Mouse (Mus musculus) limb, embryonic 12.5 days (tissue): ENCODE measurements at regions not wholly inside any gene's neighbourhood (a gene's known extent, or its start where the extent isn't known, plus 50 kb on each side); places are given as distances from the start of the nearest gene placed in this dataset.
A peak's percentile ranks its signal among the peaks of the same experiment; 100 is the strongest.

Experiments
- ATAC-seq: fragments of 200-750 bp; cut with Nextera tagmentation; 2 replicates; pipeline ENCODE4 v1.8.0; 2017; ENCODE audit warnings: low read depth, moderate TSS enrichment; ENCODE audit not compliant: insufficient number of reproducible peaks, insufficient read depth, low FRiP score, low TSS enrichment
- H3K27ac ChIP-seq: fragments of 300-500 bp; sonication (generic); 2 replicates; pipeline ENCODE4 v1.5.1; 2016; ENCODE audit warnings: mild to moderate bottlenecking, moderate library complexity
- H3K27me3 ChIP-seq: fragments of 300-500 bp; sonication (generic); 2 replicates; pipeline ENCODE4 v1.6.1; 2016; ENCODE audit warnings: mild to moderate bottlenecking, moderate library complexity
- H3K36me3 ChIP-seq: fragments of 300-500 bp; sonication (generic); 2 replicates; pipeline ENCODE4 v1.6.1; 2016; ENCODE audit warnings: mild to moderate bottlenecking, moderate library complexity
- H3K4me1 ChIP-seq: fragments of 300-500 bp; sonication (generic); replicated peaks from 2 replicates; pipeline ENCODE4 v1.6.1; 2016
- H3K4me2 ChIP-seq: fragments of 300-500 bp; sonication (generic); 2 replicates; pipeline ENCODE4 v1.6.1; 2016; ENCODE audit warnings: mild to moderate bottlenecking, moderate library complexity
- H3K4me3 ChIP-seq: fragments of 300-500 bp; sonication (generic); replicated peaks from 2 replicates; pipeline ENCODE4 v1.5.1; 2016; ENCODE audit warnings: mild to moderate bottlenecking
- H3K9ac ChIP-seq: fragments of 300-500 bp; sonication (generic); replicated peaks from 2 replicates; pipeline ENCODE4 v1.6.1; 2016; ENCODE audit warnings: mild to moderate bottlenecking, moderate library complexity
- H3K9me3 ChIP-seq: fragments of 300-500 bp; sonication (generic); 2 replicates; pipeline ENCODE4 v1.6.1; 2016; ENCODE audit warnings: mild to moderate bottlenecking, moderate library complexity
- WGBS: fragments of 180-500 bp; shearing (Covaris S2); methylation state at CpG from one replicate; pipeline ENCODE4 v1.1.7; 2016; 5-methylcytosine and 5-hydroxymethylcytosine counted together

DNA sequence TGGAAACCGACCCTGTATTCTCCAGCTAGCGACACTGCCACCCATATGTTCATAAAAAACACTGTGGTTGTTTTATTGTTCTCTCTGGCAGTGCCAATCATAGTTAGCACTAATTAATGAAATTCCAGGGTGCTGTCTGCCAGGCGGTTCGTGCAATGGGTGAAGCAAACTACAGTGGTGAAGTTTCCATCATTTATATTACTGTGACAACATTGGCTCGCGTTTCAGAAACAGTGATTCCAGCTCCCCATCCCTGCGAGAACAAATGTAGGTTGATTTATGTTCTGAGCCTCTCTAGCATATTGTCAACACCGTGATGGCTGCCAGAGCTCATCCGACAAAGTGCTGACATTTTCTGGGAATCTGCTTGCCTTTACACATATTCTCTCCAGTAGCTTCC lies 480.7 kb upstream of the Igfbp7 start:
- H3K4me1 ChIP-seq = no peaks in the 10 kb centered on the region
- H3K4me2 ChIP-seq = no peak overlapping the region

DNA sequence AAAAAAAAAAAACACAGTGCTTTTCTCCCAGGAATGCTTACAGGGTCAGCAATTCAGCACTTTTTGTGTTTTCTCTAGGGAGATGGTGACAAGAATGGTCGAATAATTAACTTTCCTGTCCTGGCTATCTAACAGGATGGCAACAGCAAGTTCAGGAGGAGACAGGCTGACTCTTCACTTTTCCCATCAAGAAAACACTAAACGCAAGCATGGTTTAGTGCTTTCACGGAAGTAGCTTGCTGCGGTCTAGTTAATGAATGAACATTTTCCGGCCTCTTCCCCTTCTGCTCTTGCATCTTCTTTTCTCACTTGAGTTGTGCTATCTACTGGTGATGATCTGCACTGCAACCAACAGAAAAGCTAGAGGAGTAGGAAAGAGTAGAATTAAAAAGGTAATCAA lies 463.6 kb upstream of the Igfbp7 start:
- no peak overlapping the region for H3K4me3 ChIP-seq
- H3K4me2 ChIP-seq = no peak overlapping the region
- 85% methylated on average over 5 of the region's 5 CpGs for WGBS
- ATAC-seq = no peak
- no peak overlapping the region for H3K27ac ChIP-seq
- no peaks in the 10 kb centered on the region for H3K9me3 ChIP-seq
- no peaks in the 10 kb centered on the region for H3K27me3 ChIP-seq
- no peaks in the 10 kb centered on the region for H3K4me1 ChIP-seq
- H3K9ac ChIP-seq = no peak overlapping the region
- H3K36me3 ChIP-seq = no peaks in the 10 kb centered on the region

More for the DNA sequence above, 480.7 kb upstream of the Igfbp7 start:
- no peak overlapping the region for H3K4me3 ChIP-seq
- H3K9ac ChIP-seq = no peak overlapping the region
- H3K9me3 ChIP-seq = no peaks in the 10 kb centered on the region
- H3K27me3 ChIP-seq = no peaks in the 10 kb centered on the region
- H3K27ac ChIP-seq = no peak overlapping the region
- H3K36me3 ChIP-seq = no peaks in the 10 kb centered on the region
- 74% methylated on average over 9 of the region's 9 CpGs for WGBS
- ATAC-seq = no peak

DNA sequence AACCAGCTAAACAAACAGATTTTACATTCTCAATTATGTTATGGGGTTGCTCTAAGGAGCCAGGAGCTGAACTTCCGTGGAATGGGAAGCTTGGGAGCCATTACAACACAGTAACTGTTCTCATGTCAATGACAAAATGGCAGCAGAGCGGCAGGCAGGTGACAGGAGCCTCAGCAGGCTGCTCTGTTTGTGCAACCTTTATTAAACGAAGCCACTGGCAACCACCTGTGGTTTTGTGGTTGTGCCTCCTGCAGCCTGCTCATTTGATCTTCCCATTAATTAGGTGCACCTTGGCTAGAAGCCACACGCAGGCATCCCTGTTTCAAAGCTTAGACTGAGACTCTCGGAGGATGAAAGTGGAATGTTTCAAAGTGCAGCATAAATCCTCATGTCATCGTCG lies 457.5 kb upstream of the Igfbp7 start:
- Histone ChIP-seq H3K4me2 (no peak overlapping the region), H3K27ac (no peak overlapping the region), H3K4me1 (peaks cover 4% of the 10 kb centered on the region; the same call in 1 of the 2 replicates), H3K4me3 (no peak overlapping the region), H3K27me3 (no peaks in the 10 kb centered on the region), H3K9me3 (no peaks in the 10 kb centered on the region), H3K9ac (no peak overlapping the region), H3K36me3 (no peaks in the 10 kb centered on the region)
- peak; percentile 15; the same call in 1 of the 2 replicates for ATAC-seq
- WGBS = 24% methylated on average over 7 of the region's 7 CpGs

DNA sequence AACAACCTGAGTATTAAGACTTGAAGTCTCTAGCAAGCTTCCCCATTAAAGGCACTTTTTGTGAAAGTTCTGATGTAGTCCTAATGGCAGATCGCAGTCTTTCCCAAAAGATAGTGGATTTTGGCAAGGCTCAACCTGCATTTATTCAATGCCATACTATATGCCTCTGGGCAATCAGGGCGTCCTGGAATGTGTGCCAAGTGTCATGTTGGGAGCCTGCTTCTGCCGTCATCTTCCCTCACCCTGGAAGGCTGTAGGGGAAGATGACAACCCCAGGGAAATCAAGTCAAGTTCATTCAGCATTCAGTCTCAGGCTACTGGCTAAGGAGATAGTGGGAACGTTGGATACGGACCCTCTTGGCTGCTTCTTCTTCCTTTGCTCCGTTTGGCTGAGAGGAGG lies 447.4 kb upstream of the Igfbp7 start:
- H3K9ac ChIP-seq = no peak overlapping the region
- no peak overlapping the region for H3K4me3 ChIP-seq
- ATAC-seq = no peak
- H3K9me3 ChIP-seq = no peaks in the 10 kb centered on the region
- no peak overlapping the region for H3K27ac ChIP-seq
- no peaks in the 10 kb centered on the region for H3K27me3 ChIP-seq
- no peak overlapping the region for H3K4me2 ChIP-seq
- WGBS = 86% methylated on average over 6 of the region's 6 CpGs
- H3K36me3 ChIP-seq = no peaks in the 10 kb centered on the region
- H3K4me1 ChIP-seq = no peaks in the 10 kb centered on the region

DNA sequence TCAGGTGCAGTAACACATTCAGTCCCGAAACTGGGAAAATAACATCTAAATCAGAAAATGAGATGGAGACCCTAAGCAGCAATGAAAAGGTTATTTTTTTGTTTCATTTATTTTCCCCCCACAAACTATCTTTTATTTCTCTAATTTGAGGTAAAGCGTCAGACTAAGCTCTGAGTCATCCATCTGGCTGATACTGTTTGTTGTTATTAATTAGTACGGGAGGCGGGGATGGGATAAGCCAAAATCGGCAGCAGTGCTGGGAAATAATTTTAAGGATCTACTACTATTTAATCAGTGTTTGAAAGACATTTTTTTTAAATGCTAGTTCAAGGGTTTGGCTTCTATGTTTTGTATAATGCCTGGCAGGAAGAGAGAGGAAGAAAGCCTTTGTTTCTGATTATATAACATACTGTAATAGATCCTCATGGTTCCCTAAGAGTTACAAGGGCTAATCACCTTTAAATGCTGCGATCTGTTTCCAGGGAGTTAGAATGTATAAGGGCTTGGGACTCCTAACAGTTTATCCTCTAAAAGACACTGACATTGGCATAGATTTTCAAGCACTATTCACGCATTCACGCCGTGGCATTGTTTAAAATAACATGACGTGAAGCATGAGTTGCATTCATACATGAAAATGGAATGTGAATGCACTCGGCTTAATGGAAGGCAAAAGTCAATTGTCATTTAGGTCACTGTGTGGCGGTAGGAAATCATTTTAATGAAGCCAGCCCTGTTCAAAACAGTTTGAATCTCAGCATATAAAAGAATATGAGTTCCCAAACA lies 446.4 kb upstream of the Igfbp7 start:
- Histone ChIP-seq H3K4me2 (no peak overlapping the region), H3K9me3 (no peaks in the 10 kb centered on the region), H3K4me1 (no peaks in the 10 kb centered on the region), H3K9ac (no peak overlapping the region), H3K36me3 (no peaks in the 10 kb centered on the region), H3K27me3 (no peaks in the 10 kb centered on the region), H3K4me3 (no peak overlapping the region), H3K27ac (no peak overlapping the region)
- 86% methylated on average over 12 of the region's 12 CpGs for WGBS
- ATAC-seq = no peak

DNA sequence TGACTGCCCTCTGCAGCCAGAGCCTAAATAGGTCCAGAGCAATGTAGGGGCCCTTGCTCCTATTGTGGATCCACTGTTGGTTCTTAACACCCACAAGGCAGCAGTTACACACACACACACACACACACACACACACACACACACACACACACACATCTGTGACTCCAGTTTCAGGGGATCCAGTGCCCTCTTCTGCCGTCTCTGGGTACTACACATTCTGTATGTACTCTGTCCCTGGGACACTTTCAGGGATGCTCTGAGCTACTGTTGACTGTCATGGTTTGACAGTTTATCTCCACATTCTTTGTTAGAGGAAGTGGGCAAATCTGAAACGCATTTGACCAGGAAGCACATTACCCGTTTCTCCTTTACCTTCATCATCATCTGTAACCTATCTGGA lies 443.8 kb upstream of the Igfbp7 start:
- WGBS = 86% methylated on average over 3 of the region's 3 CpGs

DNA sequence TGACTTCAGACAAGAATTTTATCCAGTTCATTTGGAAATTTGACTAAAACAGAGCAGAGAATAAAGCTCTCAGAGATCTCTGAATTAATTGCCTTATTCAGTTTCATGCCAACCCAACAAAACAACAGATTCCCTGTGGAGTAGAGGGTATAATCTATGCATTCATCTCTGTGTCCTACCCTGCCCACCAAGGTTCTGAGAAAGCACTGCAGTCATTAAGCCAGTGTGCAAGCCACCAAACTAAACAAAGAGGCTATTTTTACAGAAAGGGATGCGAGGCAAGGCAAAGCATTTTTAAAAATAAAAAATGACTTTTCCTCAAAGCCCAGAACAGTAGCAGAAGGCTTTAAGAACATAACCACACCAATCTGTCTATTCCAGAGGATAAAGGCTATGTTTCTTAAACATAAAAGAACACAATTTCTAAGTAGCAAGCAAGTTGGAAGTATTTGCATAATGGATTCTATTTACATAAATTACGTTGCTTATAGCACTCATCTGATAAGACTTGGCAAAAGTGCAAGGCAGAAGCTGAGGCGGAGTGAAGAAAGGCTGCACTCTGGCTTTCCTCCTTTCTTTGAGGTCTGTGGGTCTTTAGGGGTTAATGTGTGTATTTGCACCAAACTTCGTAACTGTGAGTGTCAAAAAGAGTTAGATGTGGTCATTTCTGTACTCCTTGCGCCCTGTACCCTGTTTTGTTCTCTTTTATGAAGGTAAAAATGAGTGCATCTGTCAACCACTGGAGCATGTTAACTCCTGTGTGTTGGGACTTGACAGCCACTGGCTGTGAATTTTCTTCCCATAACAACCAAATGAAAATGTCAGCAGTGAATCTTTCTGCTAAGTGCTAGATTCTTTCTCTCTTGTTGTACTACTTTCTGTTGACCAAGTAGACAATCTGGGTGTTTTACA lies 430.6 kb upstream of the Igfbp7 start:
- Histone ChIP-seq H3K9ac (no peak overlapping the region), H3K27me3 (no peaks in the 10 kb centered on the region), H3K36me3 (no peaks in the 10 kb centered on the region), H3K9me3 (no peaks in the 10 kb centered on the region), H3K4me1 (no peaks in the 10 kb centered on the region), H3K4me2 (no peak overlapping the region), H3K27ac (no peak overlapping the region), H3K4me3 (no peak overlapping the region)
- ATAC-seq = no peak
- 73% methylated on average over 5 of the region's 5 CpGs for WGBS

More for the DNA sequence above, 443.8 kb upstream of the Igfbp7 start:
- Histone ChIP-seq H3K9me3 (no peaks in the 10 kb centered on the region), H3K4me3 (no peak overlapping the region), H3K27me3 (no peaks in the 10 kb centered on the region), H3K4me2 (no peak overlapping the region), H3K4me1 (no peaks in the 10 kb centered on the region), H3K27ac (no peak overlapping the region), H3K36me3 (no peaks in the 10 kb centered on the region), H3K9ac (no peak overlapping the region)
- no peak for ATAC-seq

DNA sequence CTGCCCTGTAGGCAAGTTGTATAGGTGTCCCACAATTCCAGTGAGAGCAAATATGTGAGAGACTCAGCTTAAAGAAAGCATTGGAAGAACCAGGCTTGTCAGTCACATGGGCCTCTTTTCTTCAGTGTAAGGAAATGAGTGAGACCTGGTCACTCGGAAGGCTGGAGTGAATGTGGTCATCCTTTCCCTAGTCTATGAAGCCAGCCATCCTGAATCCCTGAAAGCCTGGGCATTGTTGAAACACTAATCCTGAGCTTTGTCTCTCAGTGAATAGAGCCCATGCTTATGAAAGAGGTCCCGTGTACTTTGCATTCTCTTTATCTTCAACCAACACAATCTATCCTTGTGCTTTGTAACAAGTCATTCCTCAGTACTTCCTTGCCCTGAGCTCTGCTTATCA lies 420.1 kb upstream of the Igfbp7 start:
- WGBS = 94% methylated on average over 2 of the region's 2 CpGs
- ATAC-seq = no peak
- Histone ChIP-seq H3K27me3 (no peaks in the 10 kb centered on the region), H3K36me3 (no peaks in the 10 kb centered on the region), H3K27ac (no peak overlapping the region), H3K9me3 (peaks cover 9% of the 10 kb centered on the region), H3K4me2 (no peak overlapping the region), H3K9ac (no peak overlapping the region), H3K4me3 (no peak overlapping the region), H3K4me1 (no peaks in the 10 kb centered on the region)

DNA sequence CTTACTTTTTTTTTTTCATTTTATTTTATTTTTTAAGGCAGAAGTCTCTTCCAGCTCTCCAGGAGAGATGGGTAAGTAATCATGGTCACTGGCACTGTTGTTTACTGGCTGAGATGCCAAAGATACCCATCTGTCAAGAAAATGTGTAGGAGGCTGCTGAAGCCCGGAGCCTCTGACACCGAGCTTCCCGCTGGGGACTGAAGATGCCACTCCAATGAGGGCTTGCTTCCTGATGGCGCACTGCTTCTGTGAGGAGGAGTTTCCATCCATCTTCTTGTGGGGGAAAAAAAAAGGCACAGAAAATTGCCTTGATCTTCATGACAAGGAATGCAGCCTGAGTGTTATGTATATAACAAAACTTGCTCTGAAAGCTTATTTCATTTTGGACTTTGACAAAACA lies 418.2 kb upstream of the Igfbp7 start:
- ATAC-seq = no peak
- Histone ChIP-seq H3K4me3 (no peak overlapping the region), H3K36me3 (no peaks in the 10 kb centered on the region), H3K4me1 (no peaks in the 10 kb centered on the region), H3K9ac (no peak overlapping the region), H3K27ac (no peak overlapping the region), H3K27me3 (no peaks in the 10 kb centered on the region), H3K4me2 (no peak overlapping the region), H3K9me3 (peaks cover 9% of the 10 kb centered on the region)
- 93% methylated on average over 4 of the region's 4 CpGs for WGBS

DNA sequence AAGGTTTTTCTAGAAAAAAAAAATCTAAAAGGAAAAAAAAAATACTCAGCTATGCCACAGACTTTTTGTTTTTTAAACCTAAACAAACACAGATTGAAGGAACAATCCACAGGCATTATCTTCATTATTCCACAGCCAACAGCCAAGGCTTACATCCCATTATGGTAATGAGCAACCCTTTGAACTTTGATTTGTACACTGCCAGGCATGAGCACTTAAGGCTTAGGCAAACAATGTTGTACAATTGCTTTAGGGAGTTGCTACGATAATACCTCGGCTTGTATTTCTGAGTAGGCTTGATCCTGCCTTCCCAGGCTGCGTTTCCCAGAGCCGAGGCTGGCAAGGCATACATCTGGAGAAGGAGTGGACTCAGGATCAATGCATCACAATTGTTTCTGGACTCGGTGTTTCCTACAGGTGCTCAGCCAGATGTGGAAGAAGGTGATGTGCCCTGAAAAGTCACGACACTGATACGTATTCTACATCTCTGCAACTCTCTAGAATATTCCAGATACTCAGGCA lies 409.0 kb upstream of the Igfbp7 start:
- ATAC-seq = no peak
- Histone ChIP-seq H3K4me1 (no peaks in the 10 kb centered on the region), H3K27ac (no peak overlapping the region), H3K4me2 (no peak overlapping the region), H3K36me3 (no peaks in the 10 kb centered on the region), H3K27me3 (no peaks in the 10 kb centered on the region), H3K9ac (no peak overlapping the region), H3K4me3 (no peak overlapping the region), H3K9me3 (no peaks in the 10 kb centered on the region)
- 50% methylated on average over 7 of the region's 7 CpGs for WGBS

DNA sequence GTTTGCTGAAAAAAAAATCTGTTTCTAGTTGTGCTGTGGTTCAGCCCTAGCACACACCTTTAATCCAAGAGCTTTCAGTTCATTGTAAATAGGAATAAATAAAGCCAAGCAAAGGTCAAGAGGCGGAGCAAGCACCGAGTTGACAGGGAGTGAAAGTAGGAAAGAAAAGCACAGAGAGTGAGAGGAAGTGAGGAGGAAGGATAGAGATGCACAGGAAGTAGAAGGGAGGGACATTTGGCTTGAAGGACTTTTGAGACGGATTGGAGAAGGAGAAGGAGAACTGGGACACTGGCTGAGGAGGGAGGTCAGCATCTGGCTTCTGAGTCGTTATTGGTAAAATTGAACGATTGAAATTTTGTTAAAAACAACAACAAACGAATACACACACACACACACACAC lies 402.0 kb upstream of the Igfbp7 start:
- Histone ChIP-seq H3K27me3 (no peaks in the 10 kb centered on the region), H3K9ac (no peak overlapping the region), H3K9me3 (no peaks in the 10 kb centered on the region), H3K4me2 (no peak overlapping the region), H3K27ac (no peak overlapping the region), H3K36me3 (no peaks in the 10 kb centered on the region), H3K4me1 (no peaks in the 10 kb centered on the region), H3K4me3 (no peak overlapping the region)
- no peak for ATAC-seq
- WGBS = 76% methylated on average over 6 of the region's 6 CpGs
